Mouse (Mus musculus) cortical plate, adult 2 months (tissue): ENCODE data around the gene AW549877.

Experiments
- CTCF ChIP-seq: fragments of 200-500 bp; IDR thresholded peaks from 2 replicates; pipeline ENCODE4 v1.5.1; 2011; ENCODE audit warnings: mild to moderate bottlenecking, control low read depth, low read length; ENCODE audit not compliant: insufficient read depth; ENCODE audit errors: extremely low read depth
- POLR2A ChIP-seq: fragments of 200-500 bp; IDR thresholded peaks from 2 replicates; pipeline ENCODE4 v1.6.1; 2011; ENCODE audit warnings: mild to moderate bottlenecking, low read length, control low read depth; ENCODE audit not compliant: insufficient read depth; ENCODE audit errors: extremely low read depth

GRCm38 (mm10) chr15:3999144-3999543 is 3.6 kb upstream of the AW549877 start:
- TF ChIP-seq POLR2A (no peak), CTCF (no peak)
